Mouse (Mus musculus) liver (tissue): ENCODE data around the gene Pgp.
"Not testable (repeated sequence)": the region's sequence is repeated elsewhere in the genome, so short reads cannot be mapped to it uniquely, and the experiment has no call there.

Source experiments
- DNase-seq: peaks from one replicate; pipeline ENCODE4 v3.0.0-alpha.2; 2020; ENCODE audit warnings: mixed read lengths

The Pgp gene

GRCm38 (mm10) chr17:24469910-24470602 lies at the start of gene Pgp, which contains the start of gene E4f1:
Gene Pgp (plus strand): TSS chr17:24470392.
Gene E4f1 (minus strand): TSS chr17:24470313.
- peak; percentile 99 for DNase-seq

- no peak for DNase-seq
Observed at GRCm38 (mm10) chr17:24423114-24423513, 47.1 kb upstream of the Pgp start.

GRCm38 (mm10) chr17:24424489-24424888 lies 45.7 kb upstream of the Pgp start:
- no peak for DNase-seq

GRCm38 (mm10) chr17:24425326-24425725 lies 44.9 kb upstream of the Pgp start:
- not testable (repeated sequence) for DNase-seq

- DNase-seq, result no peak
Observed at GRCm38 (mm10) chr17:24425905-24426304, 44.3 kb upstream of the Pgp start.

GRCm38 (mm10) chr17:24426471-24427169 lies 43.6 kb upstream of the Pgp start, which contains the start of gene Eci1:
Gene Eci1 (plus strand): TSS chr17:24426641.
- DNase-seq, result peak; percentile 97

- DNase-seq, result peak; percentile 41
Observed at GRCm38 (mm10) chr17:24427170-24427557, 43.0 kb upstream of the Pgp start.

- no peak for DNase-seq
Observed at GRCm38 (mm10) chr17:24429201-24429983, 40.8 kb upstream of the Pgp start.

- DNase-seq, result peak; percentile 18
Observed at GRCm38 (mm10) chr17:24437016-24437415, 33.2 kb upstream of the Pgp start.

- DNase-seq, result no peak
Observed at GRCm38 (mm10) chr17:24440377-24440776, 29.8 kb upstream of the Pgp start.

- DNase-seq, result no peak
Observed at GRCm38 (mm10) chr17:24441148-24441547, 29.0 kb upstream of the Pgp start.

- no peak for DNase-seq
Observed at GRCm38 (mm10) chr17:24442107-24442506, 28.1 kb upstream of the Pgp start.

- no peak for DNase-seq
Observed at GRCm38 (mm10) chr17:24442632-24443155, 27.5 kb upstream of the Pgp start, which contains the start of gene Dnase1l2. Gene Dnase1l2 (minus strand): TSS chr17:24443105.

- no peak for DNase-seq
Observed at GRCm38 (mm10) chr17:24443409-24443808, 26.8 kb upstream of the Pgp start.

GRCm38 (mm10) chr17:24446590-24446989 lies 23.6 kb upstream of the Pgp start:
- no peak for DNase-seq

GRCm38 (mm10) chr17:24449507-24449906 lies 20.7 kb upstream of the Pgp start:
- DNase-seq, result no peak

- DNase-seq, result no peak
Observed at GRCm38 (mm10) chr17:24451220-24451619, 19.0 kb upstream of the Pgp start.

GRCm38 (mm10) chr17:24453372-24453771 lies 16.8 kb upstream of the Pgp start:
- DNase-seq, result peak; percentile 49

GRCm38 (mm10) chr17:24454218-24454755 lies 15.9 kb upstream of the Pgp start:
- DNase-seq, result no peak

- DNase-seq, result peak; percentile 100
Observed at GRCm38 (mm10) chr17:24454756-24455522, 15.3 kb upstream of the Pgp start.

- not testable (repeated sequence) for DNase-seq
Observed at GRCm38 (mm10) chr17:24455523-24456206, 14.5 kb upstream of the Pgp start.
